Mouse (Mus musculus) limb, embryonic 10.5 days (tissue): ENCODE measurements around the gene Bend5. TPM values are rescaled to one million over a fixed set of nuclear protein-coding genes. Genes with fewer than 3 reads are reported as not detected.

ENCODE experiments used
- DNase-seq: peaks from one replicate; pipeline ENCODE4 v3.0.0-alpha.2; 2017; ENCODE audit warnings: low spot score
- H3K27ac ChIP-seq: fragments of 300-500 bp; sonication (generic); 2 replicates; pipeline ENCODE4 v1.5.1; 2016; ENCODE audit warnings: mild to moderate bottlenecking
- H3K27me3 ChIP-seq: fragments of 300-500 bp; sonication (generic); 2 replicates; pipeline ENCODE4 v1.6.1; 2016; ENCODE audit warnings: low read depth, mild to moderate bottlenecking; ENCODE audit not compliant: poor library complexity, severe bottlenecking
- H3K36me3 ChIP-seq: fragments of 300-500 bp; sonication (generic); 2 replicates; pipeline ENCODE4 v1.6.1; 2016; ENCODE audit warnings: mild to moderate bottlenecking, moderate library complexity
- H3K4me1 ChIP-seq: fragments of 300-500 bp; sonication (generic); 2 replicates; pipeline ENCODE4 v1.6.1; 2016
- H3K4me3 ChIP-seq: fragments of 300-500 bp; sonication (generic); 2 replicates; pipeline ENCODE4 v1.5.1; 2016; ENCODE audit warnings: mild to moderate bottlenecking, moderate library complexity
- H3K9me3 ChIP-seq: fragments of 300-500 bp; sonication (generic); replicated peaks from 2 replicates; pipeline ENCODE4 v1.6.1; 2016; ENCODE audit warnings: mild to moderate bottlenecking
- WGBS: fragments of 180-500 bp; shearing (Covaris S2); methylation state at CpG from one replicate; pipeline ENCODE4 v1.1.7; 2016; 5-methylcytosine and 5-hydroxymethylcytosine counted together
- polyA plus RNA-seq: library from polyadenylated mRNA; unstranded; fragments of >200 nt; fragmentation: Nextera tagmentation; extraction: Ambion mirVana; gene quantifications from 2 replicates; pipeline ENCODE4 v1.2.1, GENCODE M21; 2016

The Bend5 gene
- polyA plus RNA-seq, 1 experiment from 2014 or later: 37.1 TPM

DNA sequence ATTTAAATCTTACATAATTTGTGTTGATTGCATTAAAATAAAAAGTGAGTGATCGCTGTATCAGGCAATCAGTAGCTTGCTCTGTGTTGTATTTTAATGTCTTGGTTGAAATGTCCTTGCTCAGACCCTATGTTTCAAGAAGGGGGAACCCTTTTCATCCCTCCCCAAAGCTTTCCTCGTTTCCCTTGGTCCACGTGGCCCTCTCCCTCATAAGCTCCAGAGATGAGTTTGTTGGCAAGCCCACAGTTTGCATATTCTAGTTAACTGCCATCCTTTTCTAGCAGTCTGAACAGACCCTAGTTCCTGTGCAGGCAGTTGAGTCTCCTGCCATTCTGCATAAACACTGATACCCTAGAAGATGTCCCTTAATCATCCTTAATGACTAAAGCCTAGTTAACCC is 33.1 kb downstream of the Bend5 start:
- Histone ChIP-seq H3K9me3 (no peaks in the 10 kb centered on the region), H3K4me1 (no peaks in the 10 kb centered on the region), H3K36me3 (peaks cover 83% of the 10 kb centered on the region), H3K27me3 (no peaks in the 10 kb centered on the region), H3K4me3 (no peak overlapping the region), H3K27ac (no peak overlapping the region)
- WGBS: 88% methylated on average over 3 of the region's 3 CpGs
- no peak for DNase-seq

- no peaks in the 10 kb centered on the region for H3K9me3 ChIP-seq
- H3K27me3 ChIP-seq: no peaks in the 10 kb centered on the region
- WGBS: 99% methylated on average over 4 of the region's 4 CpGs
- no peaks in the 10 kb centered on the region for H3K4me1 ChIP-seq
- H3K4me3 ChIP-seq: no peak overlapping the region
- no peak overlapping the region for H3K27ac ChIP-seq
- DNase-seq: no peak
- peaks cover 83% of the 10 kb centered on the region for H3K36me3 ChIP-seq
These were observed 33.8 kb downstream of the Bend5 start for GRCm38 (mm10) chr4:111448586-111448985.

GRCm38 (mm10) chr4:111449442-111450199 is 34.8 kb downstream of the Bend5 start:
- H3K27ac ChIP-seq: no peak overlapping the region
- H3K9me3 ChIP-seq: no peaks in the 10 kb centered on the region
- DNase-seq: no peak
- no peak overlapping the region for H3K4me3 ChIP-seq
- H3K36me3 ChIP-seq: peaks cover 88% of the 10 kb centered on the region
- H3K4me1 ChIP-seq: no peaks in the 10 kb centered on the region
- H3K27me3 ChIP-seq: no peaks in the 10 kb centered on the region
- WGBS: 77% methylated on average over 7 of the region's 7 CpGs

DNA sequence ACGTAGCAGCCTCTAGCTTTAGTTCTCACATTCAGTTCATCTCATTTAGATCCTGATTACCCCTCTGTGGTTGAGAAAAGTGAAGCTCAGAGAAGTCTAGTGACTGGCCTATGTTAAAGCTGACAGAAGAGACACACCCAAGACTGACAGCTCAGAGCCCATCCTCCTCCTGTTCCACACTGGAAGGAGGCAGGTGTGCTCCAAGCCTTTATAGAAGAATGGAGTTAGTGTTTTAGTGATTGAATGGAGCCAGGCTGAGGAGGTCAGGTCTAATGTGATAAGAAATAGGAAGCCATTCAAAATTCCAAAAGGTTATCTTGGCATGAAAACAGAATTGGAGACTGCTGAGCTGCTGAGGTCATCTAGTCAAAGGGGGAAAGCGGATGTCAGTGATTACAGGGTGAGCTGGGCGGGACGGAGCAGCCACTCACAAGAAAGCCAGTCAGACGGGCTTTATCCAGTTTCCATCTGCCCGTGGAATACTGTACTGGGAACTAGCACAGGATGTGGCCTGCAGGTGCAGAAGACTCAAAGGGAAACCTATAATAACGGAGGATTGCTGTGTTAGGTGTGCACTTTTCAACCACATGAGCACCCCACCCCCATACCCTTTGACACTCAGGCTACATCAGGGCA is 36.6 kb downstream of the Bend5 start:
- no peaks in the 10 kb centered on the region for H3K9me3 ChIP-seq
- H3K27me3 ChIP-seq: no peaks in the 10 kb centered on the region
- H3K4me1 ChIP-seq: 0 out of 2 replicates have a peak, but pooled peaks cover 3% of the 10 kb centered on the region
- H3K27ac ChIP-seq: no peak overlapping the region
- H3K4me3 ChIP-seq: no peak overlapping the region
- WGBS: 81% methylated on average over 7 of the region's 7 CpGs
- DNase-seq: no peak
- H3K36me3 ChIP-seq: peaks cover 89% of the 10 kb centered on the region

DNA sequence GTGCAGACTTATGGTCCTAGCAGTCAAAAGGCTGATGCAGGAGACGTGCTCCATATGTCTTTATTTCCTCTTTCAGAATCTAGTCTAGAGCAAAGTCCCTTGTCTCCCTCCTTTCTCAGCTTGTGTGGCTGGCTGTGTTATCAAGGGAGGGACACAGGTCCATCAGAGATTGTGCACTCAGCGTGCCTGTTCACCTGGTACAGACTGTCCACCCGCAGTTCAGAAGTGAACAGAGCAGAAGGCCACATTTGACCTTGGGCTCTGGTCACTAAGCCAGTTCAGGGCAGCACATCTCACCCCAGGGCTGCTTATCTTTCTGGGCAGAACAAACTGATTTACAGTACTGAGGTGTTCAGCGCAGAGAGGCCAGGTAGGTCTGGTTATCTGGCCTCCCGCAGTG is 37.4 kb downstream of the Bend5 start:
- Histone ChIP-seq H3K4me1 (0 out of 2 replicates have a peak, but pooled peaks cover 5% of the 10 kb centered on the region), H3K27me3 (no peaks in the 10 kb centered on the region), H3K9me3 (no peaks in the 10 kb centered on the region), H3K4me3 (no peak overlapping the region), H3K27ac (no peak overlapping the region), H3K36me3 (peaks cover 83% of the 10 kb centered on the region)
- DNase-seq: no peak
- 89% methylated on average over 5 of the region's 5 CpGs for WGBS

DNA sequence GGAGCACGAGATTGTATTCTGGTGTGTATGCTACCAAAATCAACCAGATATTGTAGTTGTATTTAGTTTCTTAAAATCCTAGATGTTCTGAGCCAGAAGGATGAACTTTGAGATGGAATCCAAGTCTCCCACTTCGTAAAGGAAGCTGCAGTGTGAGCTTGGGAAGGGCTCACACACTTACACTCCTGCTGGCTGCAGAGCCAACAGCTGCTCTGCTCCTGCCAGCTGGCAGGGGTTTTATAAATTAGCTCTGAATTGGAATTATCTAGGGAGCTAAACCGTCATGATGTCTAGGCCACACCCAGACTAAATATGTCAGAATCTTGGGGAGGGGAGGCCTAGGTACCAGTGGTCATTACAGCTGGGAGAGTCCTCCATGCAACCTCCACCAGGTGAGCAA is 38.5 kb downstream of the Bend5 start:
- H3K27ac ChIP-seq: no peak overlapping the region

GRCm38 (mm10) chr4:111455621-111456020 is 40.8 kb downstream of the Bend5 start:
- WGBS: 86% methylated on average over 5 of the region's 5 CpGs
- peaks cover 15% of the 10 kb centered on the region for H3K4me1 ChIP-seq
- H3K9me3 ChIP-seq: no peaks in the 10 kb centered on the region

More for the DNA sequence above, 38.5 kb downstream of the Bend5 start:
- Histone ChIP-seq H3K4me1 (peaks cover 15% of the 10 kb centered on the region), H3K4me3 (no peak overlapping the region), H3K9me3 (no peaks in the 10 kb centered on the region), H3K27me3 (no peaks in the 10 kb centered on the region), H3K36me3 (peaks cover 84% of the 10 kb centered on the region)
- WGBS: 84% methylated on average over 3 of the region's 3 CpGs
- DNase-seq: no peak

GRCm38 (mm10) chr4:111457568-111457967 is 42.8 kb downstream of the Bend5 start:
- Histone ChIP-seq H3K4me3 (no peak overlapping the region), H3K36me3 (peaks cover 69% of the 10 kb centered on the region), H3K27me3 (no peaks in the 10 kb centered on the region), H3K27ac (no peak overlapping the region), H3K9me3 (no peaks in the 10 kb centered on the region), H3K4me1 (peaks cover 15% of the 10 kb centered on the region)
- no peak for DNase-seq
- 59% methylated on average over 5 of the region's 5 CpGs for WGBS

More at GRCm38 (mm10) chr4:111455621-111456020, 40.8 kb downstream of the Bend5 start:
- H3K36me3 ChIP-seq: peaks cover 85% of the 10 kb centered on the region
- no peak overlapping the region for H3K4me3 ChIP-seq
- no peak for DNase-seq
- no peaks in the 10 kb centered on the region for H3K27me3 ChIP-seq
- H3K27ac ChIP-seq: no peak overlapping the region

DNA sequence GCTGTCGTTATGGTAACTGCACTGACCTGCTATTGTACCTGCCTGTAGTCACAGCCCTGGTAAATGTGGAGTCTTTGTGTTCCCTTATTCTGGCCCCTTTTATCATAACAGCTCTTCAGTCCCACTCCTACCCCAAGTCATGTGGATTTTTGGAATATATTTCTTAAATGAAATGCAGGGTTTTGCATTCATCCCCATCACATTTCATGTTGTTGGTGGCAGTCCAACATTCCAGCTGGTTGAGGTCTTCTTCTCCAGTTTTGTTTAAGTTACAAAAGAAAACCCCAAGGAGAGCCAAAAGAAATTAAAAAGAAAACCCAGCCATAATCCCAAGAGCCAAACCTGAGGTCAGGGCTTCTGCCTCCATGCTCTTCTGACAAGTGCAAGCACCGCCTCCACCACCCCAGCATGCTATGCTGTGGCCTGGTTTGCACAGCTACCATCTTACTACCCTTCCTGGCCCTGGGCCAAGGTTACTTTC is 52.5 kb downstream of the Bend5 start:
- WGBS: 81% methylated on average over 2 of the region's 2 CpGs
- H3K9me3 ChIP-seq: no peaks in the 10 kb centered on the region
- no peak overlapping the region for H3K4me3 ChIP-seq
- H3K36me3 ChIP-seq: no peaks in the 10 kb centered on the region
- no peak for DNase-seq
- H3K4me1 ChIP-seq: no peaks in the 10 kb centered on the region
- no peaks in the 10 kb centered on the region for H3K27me3 ChIP-seq
- no peak overlapping the region for H3K27ac ChIP-seq

DNA sequence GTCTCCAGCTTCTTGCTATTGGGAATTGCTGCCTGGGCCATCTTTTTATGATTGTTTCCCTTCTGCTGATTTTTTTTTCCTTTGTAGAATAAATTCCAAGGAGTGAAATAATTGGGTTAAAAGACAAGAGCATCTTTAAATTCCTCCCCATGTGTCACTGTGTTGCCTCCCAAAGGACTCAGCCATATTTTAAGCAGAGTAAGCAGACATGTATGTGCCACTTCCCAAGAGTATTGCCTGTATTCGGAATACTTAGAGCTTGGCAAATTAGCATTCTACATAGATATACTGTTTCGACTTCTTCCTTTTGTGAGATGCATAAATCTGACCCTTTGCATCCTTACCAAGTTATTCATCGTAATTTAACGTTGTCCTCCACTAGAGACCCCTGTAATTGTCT is 53.0 kb downstream of the Bend5 start:
- no peak for DNase-seq
- Histone ChIP-seq H3K27me3 (no peaks in the 10 kb centered on the region), H3K4me3 (no peak overlapping the region), H3K36me3 (no peaks in the 10 kb centered on the region), H3K9me3 (no peaks in the 10 kb centered on the region), H3K27ac (no peak overlapping the region), H3K4me1 (no peaks in the 10 kb centered on the region)
- 89% methylated on average over 4 of the region's 4 CpGs for WGBS

DNA sequence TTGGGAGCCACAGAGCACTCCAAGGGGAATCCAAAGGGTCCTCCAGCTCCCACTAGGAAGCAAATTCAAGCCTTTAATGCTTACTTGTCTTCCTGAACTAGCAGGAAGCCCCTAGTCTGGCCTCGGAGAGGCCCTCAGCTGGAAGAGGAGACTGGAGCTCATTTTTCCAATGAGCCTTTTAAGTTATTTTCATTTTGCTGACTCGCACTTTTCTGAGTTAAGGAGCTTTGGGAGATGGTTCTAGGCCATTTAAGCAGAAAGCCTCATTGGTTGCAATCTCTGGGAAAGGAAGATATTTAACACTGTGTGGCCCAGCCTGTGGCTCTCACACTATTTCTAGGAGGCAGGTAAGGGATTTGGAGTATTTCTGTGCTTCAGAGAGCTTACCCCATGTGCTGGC is 55.0 kb downstream of the Bend5 start:
- H3K4me1 ChIP-seq: no peaks in the 10 kb centered on the region
- H3K4me3 ChIP-seq: no peak overlapping the region
- DNase-seq: no peak
- no peaks in the 10 kb centered on the region for H3K9me3 ChIP-seq
- H3K27me3 ChIP-seq: no peaks in the 10 kb centered on the region
- H3K36me3 ChIP-seq: no peaks in the 10 kb centered on the region
- 85% methylated on average over 2 of the region's 2 CpGs for WGBS
- no peak overlapping the region for H3K27ac ChIP-seq

DNA sequence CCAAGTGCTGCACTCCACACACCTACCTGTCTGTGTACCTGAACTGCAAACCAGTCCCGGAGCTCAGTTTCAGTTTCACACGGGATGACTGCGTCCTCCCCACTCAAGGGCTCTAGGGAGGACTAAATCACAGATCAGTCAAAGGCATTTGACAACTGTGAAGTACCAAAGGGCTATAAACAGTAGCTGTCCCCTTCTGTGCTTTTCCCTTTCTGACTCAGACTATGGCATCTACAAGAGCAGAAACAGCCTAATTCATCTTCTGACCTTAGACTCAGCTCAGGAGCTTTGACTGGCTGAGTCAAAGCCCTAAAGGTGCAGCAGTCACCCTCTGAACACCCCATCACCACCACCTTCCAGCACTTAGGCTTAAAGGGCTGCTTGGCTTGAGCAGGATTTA is 56.9 kb downstream of the Bend5 start:
- DNase-seq: no peak
- no peaks in the 10 kb centered on the region for H3K9me3 ChIP-seq
- WGBS: 67% methylated on average over 3 of the region's 3 CpGs
- H3K27ac ChIP-seq: no peak overlapping the region
- 0 out of 2 replicates have a peak, but pooled peaks cover 7% of the 10 kb centered on the region for H3K4me1 ChIP-seq
- no peaks in the 10 kb centered on the region for H3K27me3 ChIP-seq
- no peak overlapping the region for H3K4me3 ChIP-seq
- H3K36me3 ChIP-seq: no peaks in the 10 kb centered on the region

GRCm38 (mm10) chr4:111472511-111472910 is 57.7 kb downstream of the Bend5 start:
- H3K9me3 ChIP-seq: no peaks in the 10 kb centered on the region
- H3K4me3 ChIP-seq: no peak overlapping the region
- H3K36me3 ChIP-seq: no peaks in the 10 kb centered on the region
- 0 out of 2 replicates have a peak, but pooled peaks cover 9% of the 10 kb centered on the region for H3K4me1 ChIP-seq
- H3K27ac ChIP-seq: no peak overlapping the region
- no peak for DNase-seq
- H3K27me3 ChIP-seq: no peaks in the 10 kb centered on the region
- 69% methylated on average over 3 of the region's 3 CpGs for WGBS
